Mouse (Mus musculus): ENCODE data around the gene Zfp536.

DNA sequence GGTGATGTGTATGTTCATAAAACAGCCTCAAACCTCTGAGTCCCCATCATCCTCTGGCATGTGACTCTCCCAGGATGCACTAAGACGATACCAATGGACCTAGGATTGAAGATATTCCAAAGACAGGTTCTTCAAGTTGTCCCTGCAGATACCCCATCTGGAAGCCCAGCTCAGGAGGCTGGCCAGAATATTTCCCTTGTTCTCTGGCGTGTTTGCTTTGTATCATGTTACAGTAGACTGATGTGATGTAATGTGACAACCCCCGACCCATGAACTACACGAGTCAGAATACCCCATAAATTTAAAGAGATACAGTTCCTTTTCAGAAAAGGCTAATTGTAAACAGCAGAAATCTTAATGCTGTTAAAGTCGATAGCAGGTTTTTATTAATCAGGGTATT lies 192.9 kb downstream of the Zfp536 start:
- no peak for TF ChIP-seq CTCF (IDR thresholded peaks at IDR 0.05; ENCODE audit: low read depth, low read length)
- TF ChIP-seq EP300 (IDR thresholded peaks at IDR 0.05; ENCODE audit: insufficient read depth, low read depth, low read length) = no peak
- TF ChIP-seq POLR2A (IDR thresholded peaks at IDR 0.05; ENCODE audit: insufficient read depth, low read length) = no peak
